Mouse (Mus musculus): ENCODE data around the gene 1700020D05Rik.

GRCm38 (mm10) chr19:5481398-5481797 lies 22.2 kb downstream of the 1700020D05Rik start:
- no peak for TF ChIP-seq CTCF (IDR thresholded peaks at IDR 0.05; ENCODE audit: insufficient read depth, low read length)
- no peak for TF ChIP-seq POLR2A (IDR thresholded peaks at IDR 0.05; ENCODE audit: borderline replicate concordance, extremely low read depth, low read depth, low read length)

Measured in lung, adult 2 months (tissue).